Mouse (Mus musculus): ENCODE results near the gene Olfr1352.
"Not testable (repeated sequence)": the region's sequence is repeated elsewhere in the genome, so short reads cannot be mapped to it uniquely, and the experiment has no call there.

The Olfr1352 gene

GRCm38 (mm10) chr10:78980750-78981149 is at the start of gene Olfr1352:
TSS of gene Olfr1352 (plus strand) at chr10:78981050.
- DNase-seq: no peak

- not testable (repeated sequence) for DNase-seq
These were observed 30.5 kb upstream of the Olfr1352 start, which contains the start of gene Olfr8 for GRCm38 (mm10) chr10:78950336-78950735. TSS of gene Olfr8 (plus strand) at chr10:78950636.

GRCm38 (mm10) chr10:78963009-78963408 is 17.8 kb upstream of the Olfr1352 start, which contains the start of gene Olfr1353:
TSS of gene Olfr1353 (plus strand) at chr10:78963309.
- DNase-seq: not testable (repeated sequence)

GRCm38 (mm10) chr10:79012172-79012571 is 31.3 kb downstream of the Olfr1352 start, which contains the start of gene Olfr1351:
TSS of gene Olfr1351 (plus strand) at chr10:79012472.
- DNase-seq: no peak

GRCm38 (mm10) chr10:79028441-79028840 is 47.6 kb downstream of the Olfr1352 start, which contains the start of gene Olfr57:
TSS of gene Olfr57 (plus strand) at chr10:79028741.
- DNase-seq: no peak
